In genomic region chr3:158036329-158036988, GRCm38 (mm10) we compare ENCODE assay signal across 1 mouse cellular context.
A peak's percentile ranks its signal among the peaks of the same experiment; 100 is the strongest.
TF ChIP-seq lines count a peak whose summit lies in the region.

Srsf11 (minus strand) TSS chr3:158036639.
Lrrc40 (plus strand) TSS chr3:158036662.

TF ChIP-seq in MEL, 35 proteins besides CTCF, POLR2A, EP300 and RAD21 (continued from another document):
- TF ChIP-seq E2F4 (IDR thresholded peaks at IDR 0.05; ENCODE audit: borderline replicate concordance, low read depth, low read length) (peak; percentile 79; the same call in 1 of the 2 replicates), SMC3 (IDR thresholded peaks at IDR 0.05; ENCODE audit: low read depth, low read length) (no peak), MAFK (IDR thresholded peaks at IDR 0.05; ENCODE audit: borderline replicate concordance, low read depth, low read length) (no peak), POLR2AphosphoS2 (IDR thresholded peaks at IDR 0.05; ENCODE audit: low read length) (peak; percentile 71; the same call in 1 of the 2 replicates), MYC (IDR thresholded peaks at IDR 0.05; ENCODE audit: low read depth, low read length) (peak; percentile 15; the same call in 1 of the 2 replicates), TBP (IDR thresholded peaks at IDR 0.05; ENCODE audit: low read depth, low read length) (0 out of 2 replicates have a peak, but pooled peaks have one; percentile 44), POLR2AphosphoS5 (IDR thresholded peaks at IDR 0.05; ENCODE audit: borderline replicate concordance, low read depth, low read length) (no peak), MAZ (IDR thresholded peaks at IDR 0.05; ENCODE audit: low read depth, low read length) (no peak; the same call in 1 of the 2 replicates)
TF ChIP-seq in MEL: peak in this region for 11.
